Mouse (Mus musculus) limb, embryonic 13.5 days (tissue): ENCODE results near the gene Hes3. TPM values are rescaled to one million over a fixed set of nuclear protein-coding genes. Genes with fewer than 3 reads are reported as not detected.

Experiments used
- ATAC-seq: fragments of 200-750 bp; cut with Nextera tagmentation; 2 replicates; pipeline ENCODE4 v1.8.0; 2017; ENCODE audit warnings: low read depth, moderate number of reproducible peaks, moderate TSS enrichment; ENCODE audit not compliant: low FRiP score
- H3K27ac ChIP-seq: fragments of 300-500 bp; sonication (generic); 2 replicates; pipeline ENCODE4 v1.5.1; 2015; ENCODE audit warnings: inconsistent platforms, mild to moderate bottlenecking, moderate library complexity
- H3K27me3 ChIP-seq: fragments of 300-500 bp; sonication (generic); 2 replicates; pipeline ENCODE4 v1.6.1; 2015; ENCODE audit warnings: mild to moderate bottlenecking, inconsistent platforms
- H3K36me3 ChIP-seq: fragments of 300-500 bp; sonication (generic); 2 replicates; pipeline ENCODE4 v1.6.1; 2015; ENCODE audit warnings: inconsistent platforms, mild to moderate bottlenecking, moderate library complexity
- H3K4me1 ChIP-seq: fragments of 300-500 bp; sonication (generic); 2 replicates; pipeline ENCODE4 v1.6.1; 2015; ENCODE audit warnings: inconsistent platforms
- H3K4me2 ChIP-seq: fragments of 300-500 bp; sonication (generic); replicated peaks from 2 replicates; pipeline ENCODE4 v1.6.1; 2015; ENCODE audit warnings: inconsistent platforms, mild to moderate bottlenecking, moderate library complexity
- H3K4me3 ChIP-seq: fragments of 300-500 bp; sonication (generic); 2 replicates; pipeline ENCODE4 v1.5.1; 2015; ENCODE audit warnings: moderate library complexity, mild to moderate bottlenecking, inconsistent platforms
- H3K9ac ChIP-seq: fragments of 300-500 bp; sonication (generic); 2 replicates; pipeline ENCODE4 v1.6.1; 2015; ENCODE audit warnings: mild to moderate bottlenecking, inconsistent platforms
- H3K9me3 ChIP-seq: fragments of 300-500 bp; sonication (generic); 2 replicates; pipeline ENCODE4 v1.6.1; 2016; ENCODE audit warnings: inconsistent platforms
- WGBS: fragments of 180-500 bp; shearing (Covaris S2); methylation state at CpG from one replicate; pipeline ENCODE4 v1.1.7; 2015; 5-methylcytosine and 5-hydroxymethylcytosine counted together
- polyA plus RNA-seq: library from polyadenylated mRNA; unstranded; fragments of >200 nt; fragmentation: Nextera tagmentation; extraction: Ambion mirVana; gene quantifications from 2 replicates; pipeline ENCODE4 v1.2.1, GENCODE M21; 2015

Gene Hes3
- polyA plus RNA-seq, 1 experiment from 2014 or later, result not detected

DNA sequence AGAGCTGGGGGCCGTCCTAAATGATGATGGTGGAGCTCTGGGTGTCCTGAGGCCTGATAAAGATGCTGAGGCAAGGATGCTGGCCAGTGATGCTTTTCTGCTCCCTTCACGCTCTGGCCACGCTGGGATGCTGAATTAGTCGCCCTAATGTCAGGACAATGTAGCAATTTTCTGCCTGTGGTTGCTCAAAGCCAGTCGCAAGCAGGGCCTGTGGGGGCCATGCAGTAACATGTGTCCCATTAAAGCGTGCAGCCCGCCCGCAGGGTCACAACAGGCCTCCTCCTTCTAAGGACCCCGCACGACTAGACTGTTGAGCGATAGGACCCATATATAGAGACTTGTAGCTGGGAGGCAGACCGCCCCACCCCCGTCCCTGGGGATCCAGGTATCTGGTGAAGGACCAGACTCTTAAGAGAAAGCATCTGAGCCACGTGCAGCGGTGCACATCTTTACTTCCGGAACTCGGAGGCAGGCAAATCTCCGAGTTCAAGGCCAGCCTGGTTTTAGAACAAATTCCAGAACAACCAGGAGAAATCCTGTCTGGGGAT lies 3.0 kb downstream of the Hes3 start:
- no peak overlapping the region for H3K4me3 ChIP-seq

DNA sequence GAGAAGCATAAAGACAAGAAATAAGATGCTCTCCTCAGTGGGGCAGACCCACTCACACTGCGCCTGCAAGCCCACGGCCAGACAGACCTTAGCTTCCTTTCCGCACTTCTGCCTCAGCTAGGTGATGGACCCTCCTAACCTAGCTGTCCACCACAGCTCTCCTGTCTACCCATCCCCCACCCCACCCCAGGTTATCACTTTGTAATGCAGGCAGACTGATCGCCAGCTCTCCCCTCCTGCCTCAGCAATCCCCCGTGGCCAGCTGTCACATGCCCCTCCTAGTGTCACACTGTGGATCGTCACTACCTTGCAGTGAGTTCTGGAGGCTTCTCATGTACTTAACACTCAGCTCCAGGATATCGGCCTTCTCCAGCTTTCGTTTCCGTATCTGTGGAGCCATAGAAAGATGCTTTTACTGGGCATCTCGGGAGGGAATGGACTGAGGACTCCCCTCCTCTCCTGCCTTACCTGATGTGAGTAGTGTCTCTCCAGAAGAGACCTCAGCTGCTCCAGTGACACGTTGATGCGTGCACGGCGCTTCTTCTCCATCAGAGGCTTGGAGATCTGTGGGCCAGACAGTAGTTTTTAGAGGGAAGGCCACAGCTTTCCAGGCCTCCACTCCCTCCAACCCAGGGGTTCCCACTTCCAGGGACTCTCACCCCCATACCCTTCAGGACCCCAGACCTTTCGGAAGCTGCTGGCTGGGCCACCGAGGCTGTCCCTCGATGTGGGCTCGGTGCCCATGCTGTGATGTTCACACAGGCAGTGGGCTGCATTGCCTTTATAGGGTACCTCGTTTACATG lies 3.9 kb downstream of the Hes3 start:
- Histone ChIP-seq H3K4me1 (peaks cover 25% of the 10 kb centered on the region), H3K4me3 (no peak overlapping the region), H3K27me3 (peaks cover 95% of the 10 kb centered on the region), H3K4me2 (no peak overlapping the region), H3K9me3 (no peaks in the 10 kb centered on the region), H3K27ac (no peak overlapping the region), H3K9ac (no peak overlapping the region), H3K36me3 (no peaks in the 10 kb centered on the region)
- 13% methylated on average over 19 of the region's 19 CpGs for WGBS
- ATAC-seq, result no peak

More for the DNA sequence above, 3.0 kb downstream of the Hes3 start:
- Histone ChIP-seq H3K9ac (no peak overlapping the region), H3K9me3 (no peaks in the 10 kb centered on the region), H3K27me3 (peaks cover 95% of the 10 kb centered on the region), H3K4me2 (no peak overlapping the region), H3K36me3 (no peaks in the 10 kb centered on the region), H3K4me1 (peaks cover 16% of the 10 kb centered on the region), H3K27ac (no peak overlapping the region)
- WGBS, result 53% methylated on average over 18 of the region's 18 CpGs
- ATAC-seq, result no peak

DNA sequence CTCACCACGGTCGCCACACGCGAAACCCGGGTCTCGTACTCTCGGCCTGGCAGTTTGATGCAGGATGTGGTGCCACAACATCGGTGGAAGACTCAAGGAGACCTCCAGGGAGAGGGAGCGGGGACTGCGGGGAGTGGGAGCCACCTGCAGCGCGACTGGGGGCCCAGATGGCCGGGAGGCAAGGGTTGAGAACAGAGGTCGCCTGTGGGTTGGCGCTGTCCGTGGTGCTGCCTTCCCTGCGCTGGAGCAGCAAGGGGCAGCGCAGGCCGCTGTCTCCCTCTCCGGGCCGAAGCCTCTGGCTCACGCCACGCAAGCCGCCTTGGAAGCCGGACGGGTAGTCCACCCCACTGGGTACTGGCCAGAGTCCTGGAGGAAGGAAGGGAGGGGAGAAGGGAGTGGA lies 4.6 kb downstream of the Hes3 start:
- H3K27ac ChIP-seq, result no peak overlapping the region
- 5% methylated on average over 26 of the region's 26 CpGs for WGBS
- no peak overlapping the region for H3K9ac ChIP-seq
- H3K9me3 ChIP-seq, result no peaks in the 10 kb centered on the region
- 0 out of 2 replicates have a peak, but pooled peaks cover under 1% of the 10 kb centered on the region for H3K36me3 ChIP-seq
- no peak overlapping the region for H3K4me2 ChIP-seq
- peaks cover 95% of the 10 kb centered on the region for H3K27me3 ChIP-seq
- H3K4me1 ChIP-seq, result peaks cover 25% of the 10 kb centered on the region
- H3K4me3 ChIP-seq, result no peak overlapping the region
- no peak for ATAC-seq

DNA sequence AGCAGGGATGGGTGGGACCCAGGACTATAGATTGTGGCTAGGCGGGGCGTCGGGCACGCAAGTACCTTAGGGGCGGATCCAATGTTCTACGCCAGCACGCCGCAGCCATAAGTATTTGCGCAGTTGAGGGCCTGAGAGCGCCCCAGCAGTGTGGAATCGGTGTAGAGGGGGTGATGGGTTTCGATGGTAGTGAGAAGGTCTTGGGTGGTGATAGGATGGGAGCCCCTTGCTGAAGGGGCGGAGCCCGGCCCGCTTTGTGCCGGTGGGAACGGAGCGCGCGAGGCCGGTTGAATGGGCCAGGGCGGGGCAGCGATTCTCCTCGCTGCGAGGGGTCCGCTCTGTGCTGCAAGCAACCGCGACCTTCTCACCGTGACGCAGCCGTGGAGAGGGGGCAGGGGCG lies 5.3 kb downstream of the Hes3 start:
- no peak for ATAC-seq
- Histone ChIP-seq H3K4me1 (peaks cover 24% of the 10 kb centered on the region), H3K27ac (no peak overlapping the region), H3K9me3 (no peaks in the 10 kb centered on the region), H3K4me3 (peak overlapping the region; percentile 19), H3K9ac (no peak overlapping the region), H3K27me3 (peaks cover 95% of the 10 kb centered on the region), H3K36me3 (peaks cover 5% of the 10 kb centered on the region; the same call in 1 of the 2 replicates), H3K4me2 (peak overlapping the region; percentile 47)
- 3% methylated on average over 32 of the region's 32 CpGs for WGBS

DNA sequence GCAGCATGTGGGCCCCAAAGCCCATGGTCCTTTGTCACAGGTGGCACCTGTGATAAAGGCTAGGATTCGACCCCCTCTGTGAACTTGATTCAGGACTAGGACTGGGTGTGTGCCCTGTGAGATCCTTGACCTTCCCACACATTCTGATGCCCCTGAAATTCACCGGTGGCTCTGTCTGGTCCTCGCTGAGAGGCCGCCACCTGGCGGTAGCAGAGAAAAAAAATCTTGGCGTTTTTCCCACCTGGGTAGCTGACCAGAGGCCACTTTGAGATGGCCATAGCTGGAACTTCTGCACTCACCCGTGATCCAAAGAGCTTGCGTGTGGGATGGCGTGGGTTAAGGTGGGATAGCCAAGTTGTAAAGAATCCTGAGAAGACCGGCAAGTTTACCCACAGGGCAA lies 6.0 kb downstream of the Hes3 start:
- 2% methylated on average over 10 of the region's 10 CpGs for WGBS

DNA sequence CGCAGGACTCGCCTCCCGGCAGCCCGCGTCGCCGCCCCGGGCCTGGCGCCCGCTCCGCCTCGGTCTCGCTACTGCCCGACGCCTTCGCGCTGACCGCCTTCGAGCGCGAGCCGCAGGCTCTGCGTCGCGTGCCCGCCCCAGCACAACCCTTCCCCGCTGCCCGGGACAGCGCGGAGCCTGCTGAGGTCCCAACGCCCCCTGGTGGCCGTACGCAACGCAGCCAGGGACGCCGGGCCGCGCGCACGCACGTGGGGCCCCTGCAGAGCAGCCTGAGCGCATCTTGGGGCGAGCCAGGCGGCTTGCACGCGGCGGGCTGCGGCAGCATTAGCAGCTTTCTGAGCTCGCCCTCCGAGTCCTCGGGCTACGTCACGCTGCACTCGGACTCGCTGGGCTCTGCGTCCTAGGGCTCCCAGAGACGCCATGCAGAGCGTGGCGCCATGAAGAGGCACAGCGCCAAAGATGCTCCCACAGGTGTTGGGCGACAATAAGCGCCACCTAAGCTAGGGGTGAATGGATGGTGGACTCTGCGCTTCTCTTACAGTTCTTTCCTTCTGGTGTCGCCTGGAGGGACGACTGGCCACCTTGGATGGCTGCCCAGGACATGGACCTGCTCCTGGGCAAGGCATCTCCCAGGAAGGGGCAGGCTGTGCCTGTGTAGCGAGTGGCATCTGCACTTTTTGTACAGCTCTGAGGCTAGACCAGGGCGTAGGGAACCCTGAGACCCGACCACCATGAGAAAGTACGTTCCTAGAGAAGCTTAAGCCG lies 8.1 kb downstream of the Hes3 start:
- H3K9ac ChIP-seq, result peak overlapping the region; percentile 50; the same call in 1 of the 2 replicates
- peaks cover 11% of the 10 kb centered on the region for H3K4me1 ChIP-seq
- WGBS, result 5% methylated on average over 68 of the region's 70 CpGs
- peaks cover 17% of the 10 kb centered on the region for H3K36me3 ChIP-seq
- peak overlapping the region; percentile 68 for H3K4me2 ChIP-seq
- peak; percentile 82 for ATAC-seq
- peak overlapping the region; percentile 42 for H3K4me3 ChIP-seq
- H3K27ac ChIP-seq, result no peak overlapping the region
- H3K27me3 ChIP-seq, result peaks cover 94% of the 10 kb centered on the region
- H3K9me3 ChIP-seq, result no peaks in the 10 kb centered on the region

More for the DNA sequence above, 6.0 kb downstream of the Hes3 start:
- Histone ChIP-seq H3K9me3 (no peaks in the 10 kb centered on the region), H3K4me3 (no peak overlapping the region), H3K27ac (no peak overlapping the region), H3K9ac (no peak overlapping the region), H3K36me3 (peaks cover 11% of the 10 kb centered on the region; the same call in 1 of the 2 replicates), H3K27me3 (peaks cover 95% of the 10 kb centered on the region), H3K4me1 (peaks cover 17% of the 10 kb centered on the region), H3K4me2 (no peak overlapping the region)
- no peak for ATAC-seq

DNA sequence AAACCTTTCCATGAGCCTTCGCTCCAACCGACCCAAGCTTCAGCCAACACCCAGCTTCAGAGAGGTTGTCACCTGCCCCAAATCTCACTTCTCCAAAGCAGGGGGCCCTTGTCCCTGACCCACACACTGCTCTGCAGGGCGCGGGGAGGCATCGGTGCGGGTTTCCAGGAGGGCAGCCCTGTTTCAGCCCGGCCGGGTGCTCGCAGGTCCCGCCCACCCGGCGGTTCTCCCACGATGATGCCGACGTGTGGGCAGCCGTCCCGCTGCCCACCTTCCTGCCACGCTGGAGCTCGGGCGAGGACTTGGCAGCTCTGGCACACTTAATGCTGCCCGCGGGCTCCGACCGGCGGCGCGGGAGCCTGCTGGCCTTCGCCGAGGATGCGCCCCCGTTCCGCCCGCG lies 8.7 kb downstream of the Hes3 start:
- H3K4me3 ChIP-seq, result peak overlapping the region; percentile 42
- no peak overlapping the region for H3K27ac ChIP-seq
- H3K4me1 ChIP-seq, result peaks cover 11% of the 10 kb centered on the region
- no peak for ATAC-seq
- H3K36me3 ChIP-seq, result peaks cover 17% of the 10 kb centered on the region
- H3K9me3 ChIP-seq, result no peaks in the 10 kb centered on the region
- 19% methylated on average over 34 of the region's 34 CpGs for WGBS
- H3K4me2 ChIP-seq, result peak overlapping the region; percentile 68
- H3K27me3 ChIP-seq, result peaks cover 88% of the 10 kb centered on the region
- peak overlapping the region; percentile 50; the same call in 1 of the 2 replicates for H3K9ac ChIP-seq

DNA sequence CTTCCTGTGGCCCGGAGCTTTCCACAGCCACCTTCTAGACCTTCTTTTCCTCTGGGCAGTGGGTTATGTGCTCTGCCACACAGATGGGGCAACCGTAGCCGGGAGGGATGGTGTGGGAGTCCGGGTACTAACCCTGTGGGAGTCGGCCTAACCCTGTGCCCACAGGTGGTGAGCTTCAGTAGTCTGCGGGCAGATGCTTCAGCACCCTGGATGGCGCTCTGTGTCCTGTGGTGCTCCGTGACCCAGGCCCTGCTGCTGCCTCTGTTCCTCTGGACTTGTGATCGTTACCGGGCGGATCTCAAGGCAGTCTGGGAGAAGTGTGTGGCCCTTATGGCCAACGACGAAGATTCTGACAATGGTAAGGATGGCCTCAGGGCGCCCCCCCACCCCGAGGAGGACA lies 9.9 kb downstream of the Hes3 start:
- Histone ChIP-seq H3K4me2 (no peak overlapping the region), H3K9me3 (no peaks in the 10 kb centered on the region), H3K36me3 (peaks cover 17% of the 10 kb centered on the region), H3K4me1 (peaks cover 11% of the 10 kb centered on the region), H3K27me3 (peaks cover 81% of the 10 kb centered on the region), H3K9ac (no peak overlapping the region), H3K27ac (no peak overlapping the region), H3K4me3 (no peak overlapping the region)
- ATAC-seq, result no peak
- WGBS, result 47% methylated on average over 15 of the region's 15 CpGs

DNA sequence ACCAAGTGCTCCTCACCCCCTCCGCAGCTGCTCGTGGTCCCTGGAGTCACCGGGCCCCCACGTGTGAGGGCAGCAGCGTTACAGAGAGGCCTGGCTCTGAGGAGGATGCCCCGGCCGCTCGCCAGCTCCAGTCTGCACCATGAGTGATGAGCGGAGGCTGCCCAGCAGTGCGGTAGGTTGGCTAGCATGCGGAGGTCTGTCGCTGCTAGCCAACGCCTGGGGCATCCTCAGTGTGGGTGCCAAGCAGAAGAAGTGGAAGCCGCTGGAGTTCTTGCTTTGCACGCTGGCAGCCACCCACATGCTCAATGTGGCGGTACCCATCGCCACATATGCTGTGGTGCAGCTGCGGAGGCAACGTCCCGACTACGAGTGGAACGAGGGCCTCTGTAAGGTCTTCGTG lies 12.5 kb downstream of the Hes3 start:
- no peak overlapping the region for H3K9ac ChIP-seq
- no peak for ATAC-seq
- H3K4me1 ChIP-seq, result peaks cover 22% of the 10 kb centered on the region
- peaks cover 75% of the 10 kb centered on the region for H3K27me3 ChIP-seq
- no peak overlapping the region for H3K27ac ChIP-seq
- H3K4me3 ChIP-seq, result no peak overlapping the region
- H3K4me2 ChIP-seq, result no peak overlapping the region
- H3K36me3 ChIP-seq, result peaks cover 17% of the 10 kb centered on the region
- WGBS, result 87% methylated on average over 23 of the region's 23 CpGs
- H3K9me3 ChIP-seq, result no peaks in the 10 kb centered on the region

DNA sequence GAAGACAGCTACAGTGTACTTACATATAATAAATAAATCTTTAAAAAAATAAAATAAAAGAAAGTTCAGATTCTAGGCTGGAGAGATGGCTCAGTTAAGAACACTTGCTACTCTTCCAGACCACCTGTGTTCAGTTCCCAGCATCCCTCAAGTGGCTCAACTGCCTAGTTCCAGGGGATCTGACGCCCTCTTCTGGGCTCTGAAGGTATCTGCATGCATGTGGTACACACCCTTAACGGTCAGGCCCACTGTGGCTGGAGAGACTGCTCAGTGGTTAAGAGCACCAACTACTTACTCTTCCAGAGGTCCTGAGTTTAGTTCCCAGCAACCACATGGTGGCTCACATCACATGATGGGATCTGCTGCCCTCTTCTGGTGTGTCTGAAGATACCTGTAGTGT lies 13.5 kb downstream of the Hes3 start:
- 64% methylated on average over 2 of the region's 2 CpGs for WGBS

DNA sequence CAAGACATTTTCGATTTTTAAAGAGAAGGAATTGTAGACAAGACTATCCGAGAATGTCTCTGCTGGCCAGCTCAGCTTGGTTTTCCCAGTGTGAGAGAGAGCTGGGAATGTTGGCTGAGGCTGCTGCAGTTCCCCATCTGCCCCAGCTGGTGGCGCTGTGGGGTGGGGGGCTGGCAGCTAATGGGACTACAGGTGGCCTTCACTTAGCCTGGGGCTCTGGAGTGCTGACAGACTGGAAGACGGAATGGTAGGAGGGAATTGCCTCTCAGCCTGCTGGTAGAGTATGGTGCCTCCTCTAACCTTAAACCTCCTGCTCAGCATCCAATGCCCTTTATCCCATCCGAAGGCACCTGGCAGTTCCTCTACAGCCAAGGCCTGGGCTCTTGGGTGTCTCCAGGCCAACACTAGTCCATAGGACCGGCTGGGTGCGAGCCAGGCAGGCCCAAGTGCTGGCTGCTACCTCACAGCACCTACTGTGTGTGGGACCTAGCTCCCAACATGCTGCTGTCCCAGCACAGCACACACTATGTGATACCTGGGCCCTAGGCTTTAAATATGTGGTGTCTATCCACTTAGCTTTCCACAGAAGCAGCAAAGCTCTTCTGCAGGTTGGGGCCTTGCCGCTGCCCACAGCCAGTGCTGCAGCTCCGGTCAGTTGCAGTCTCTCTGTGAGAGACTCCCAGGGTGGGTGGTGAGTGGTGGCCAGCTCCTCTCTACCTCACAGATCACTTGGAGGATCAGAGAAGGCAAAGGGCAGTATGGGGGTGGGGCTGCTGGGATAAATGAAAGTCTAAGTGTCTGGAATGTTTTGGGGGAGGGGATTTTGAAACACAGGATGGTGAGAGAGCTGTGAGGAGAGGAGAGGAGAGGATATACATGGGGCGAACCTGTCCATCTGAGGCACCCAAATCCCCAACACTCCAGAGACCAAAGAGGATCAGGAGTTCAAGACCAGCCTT lies 14.8 kb downstream of the Hes3 start:
- Histone ChIP-seq H3K27ac (no peak overlapping the region), H3K4me3 (no peak overlapping the region), H3K4me2 (no peak overlapping the region), H3K27me3 (peaks cover 55% of the 10 kb centered on the region), H3K9ac (no peak overlapping the region), H3K4me1 (peaks cover 34% of the 10 kb centered on the region), H3K36me3 (peaks cover 15% of the 10 kb centered on the region), H3K9me3 (no peaks in the 10 kb centered on the region)
- WGBS, result 49% methylated on average over 10 of the region's 10 CpGs
- no peak for ATAC-seq

More for the DNA sequence above, 13.5 kb downstream of the Hes3 start:
- Histone ChIP-seq H3K4me1 (peaks cover 26% of the 10 kb centered on the region), H3K27me3 (peaks cover 68% of the 10 kb centered on the region), H3K36me3 (peaks cover 17% of the 10 kb centered on the region), H3K4me3 (no peak overlapping the region), H3K27ac (no peak overlapping the region), H3K9me3 (no peaks in the 10 kb centered on the region), H3K9ac (no peak overlapping the region), H3K4me2 (no peak overlapping the region)
- no peak for ATAC-seq
